Mouse (Mus musculus): ENCODE measurements around the gene Fxyd1. TPM values are rescaled to one million over a fixed set of nuclear protein-coding genes. Genes with fewer than 3 reads are reported as not detected.

Fxyd1 gene
- polyA plus RNA-seq, 1 experiment from 2014 or later: 1,042 TPM

DNA sequence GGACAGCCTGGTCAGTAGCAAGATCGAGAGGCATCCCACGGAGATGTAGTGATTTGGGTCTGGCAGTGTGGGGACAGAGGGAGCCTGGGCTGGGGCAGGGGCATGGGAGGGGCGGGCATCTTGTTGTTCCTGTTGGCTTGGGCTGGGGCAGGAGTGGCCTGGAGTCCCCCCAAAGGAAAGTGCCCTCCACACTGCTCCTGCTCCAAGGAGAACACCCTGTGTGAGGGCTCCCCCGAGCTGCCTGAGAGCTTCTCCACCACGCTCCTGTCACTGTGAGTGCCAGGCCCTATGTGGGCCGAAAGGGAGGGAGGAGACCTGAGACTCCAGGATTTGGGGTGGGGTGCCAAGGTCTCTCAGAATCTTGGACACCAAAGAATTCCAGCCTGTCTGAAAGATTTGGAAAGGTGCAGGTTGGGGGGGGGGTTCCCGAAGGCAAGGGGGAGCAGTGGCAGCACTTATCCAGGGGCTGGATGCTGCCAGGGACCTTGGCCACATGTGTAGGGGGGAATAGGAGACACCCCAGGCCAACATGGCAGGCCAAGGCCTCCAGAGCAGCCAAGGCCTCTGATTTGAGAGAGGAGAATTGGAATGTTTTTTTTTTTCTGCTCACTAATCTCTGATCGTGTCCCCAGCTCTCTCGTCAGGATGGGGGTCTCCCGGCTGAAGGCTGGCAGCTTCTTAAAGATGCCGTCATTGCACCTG is 3.1 kb upstream of the Fxyd1 start:
- no peak overlapping the region for H3K27ac ChIP-seq (replicated peaks)
- no peak for ATAC-seq (ENCODE audit: extremely low read depth, insufficient number of reproducible peaks, low FRiP score, low TSS enrichment)
- H3K9me3 ChIP-seq: no peaks in the 10 kb centered on the region
- no peak overlapping the region for H3K9ac ChIP-seq
- no peak overlapping the region for H3K4me2 ChIP-seq
- no peak overlapping the region for H3K4me3 ChIP-seq
- H3K4me1 ChIP-seq: peaks cover 17% of the 10 kb centered on the region
- H3K36me3 ChIP-seq: no peaks in the 10 kb centered on the region
- 66% methylated on average over 11 of the region's 11 CpGs for WGBS
- H3K27me3 ChIP-seq (replicated peaks): 0 out of 2 replicates have a peak, but pooled peaks cover 7% of the 10 kb centered on the region

- no peak for ATAC-seq (ENCODE audit: extremely low read depth, insufficient number of reproducible peaks, low FRiP score, low TSS enrichment)
- WGBS: 2% methylated on average over 2 of the region's 2 CpGs
Observed at GRCm38 (mm10) chr7:31059108-31059507, 2.1 kb upstream of the Fxyd1 start, which contains the start of gene Lgi4. Gene Lgi4, plus strand, starts transcription at chr7:31059342.

GRCm38 (mm10) chr7:31058211-31058610 is 1.2 kb upstream of the Fxyd1 start:
- no peak overlapping the region for H3K27ac ChIP-seq (replicated peaks)
- H3K9ac ChIP-seq: no peak overlapping the region
- H3K4me2 ChIP-seq: no peak overlapping the region
- no peak for ATAC-seq (ENCODE audit: extremely low read depth, insufficient number of reproducible peaks, low FRiP score, low TSS enrichment)
- H3K36me3 ChIP-seq: no peaks in the 10 kb centered on the region
- no peak overlapping the region for H3K4me3 ChIP-seq
- peaks cover 36% of the 10 kb centered on the region for H3K4me1 ChIP-seq
- H3K27me3 ChIP-seq (replicated peaks): peaks cover 3% of the 10 kb centered on the region; the same call in 1 of the 2 replicates
- no peaks in the 10 kb centered on the region for H3K9me3 ChIP-seq
- 82% methylated on average over 6 of the region's 6 CpGs for WGBS

More at GRCm38 (mm10) chr7:31059108-31059507, 2.1 kb upstream of the Fxyd1 start, which contains the start of gene Lgi4:
- Histone ChIP-seq H3K4me2 (no peak within 1 kb of the TSS), H3K27me3 (replicated peaks) (no peaks in the 10 kb centered on the region), H3K9me3 (no peaks in the 10 kb centered on the region), H3K9ac (no peak within 1 kb of the TSS), H3K36me3 (no peaks in the 10 kb centered on the region), H3K4me1 (peaks cover 27% of the 10 kb centered on the region), H3K4me3 (no peak within 1 kb of the TSS), H3K27ac (replicated peaks) (no peak within 1 kb of the TSS)

GRCm38 (mm10) chr7:31057730-31058129 is 731 bp upstream of the Fxyd1 start:
- H3K36me3 ChIP-seq: no peaks in the 10 kb centered on the region
- peaks cover 40% of the 10 kb centered on the region for H3K4me1 ChIP-seq
- ATAC-seq (ENCODE audit: extremely low read depth, insufficient number of reproducible peaks, low FRiP score, low TSS enrichment): no peak
- H3K9me3 ChIP-seq: no peaks in the 10 kb centered on the region
- peaks cover 8% of the 10 kb centered on the region for H3K27me3 ChIP-seq (replicated peaks)
- no peak overlapping the region for H3K4me2 ChIP-seq
- 65% methylated on average over 5 of the region's 5 CpGs for WGBS
- no peak overlapping the region for H3K27ac ChIP-seq (replicated peaks)
- no peak overlapping the region for H3K9ac ChIP-seq
- no peak overlapping the region for H3K4me3 ChIP-seq

- no peak for ATAC-seq (ENCODE audit: extremely low read depth, insufficient number of reproducible peaks, low FRiP score, low TSS enrichment)
- Histone ChIP-seq H3K9ac (peak overlapping the region; percentile 82; the same call in 1 of the 2 replicates), H3K27ac (replicated peaks) (peak overlapping the region; percentile 94), H3K27me3 (replicated peaks) (peaks cover 20% of the 10 kb centered on the region), H3K4me1 (peaks cover 53% of the 10 kb centered on the region), H3K36me3 (no peaks in the 10 kb centered on the region), H3K9me3 (no peaks in the 10 kb centered on the region), H3K4me2 (no peak overlapping the region), H3K4me3 (no peak overlapping the region)
- WGBS: 72% methylated on average over 7 of the region's 7 CpGs
Observed at GRCm38 (mm10) chr7:31056448-31056847, 551 bp downstream of the Fxyd1 start.

DNA sequence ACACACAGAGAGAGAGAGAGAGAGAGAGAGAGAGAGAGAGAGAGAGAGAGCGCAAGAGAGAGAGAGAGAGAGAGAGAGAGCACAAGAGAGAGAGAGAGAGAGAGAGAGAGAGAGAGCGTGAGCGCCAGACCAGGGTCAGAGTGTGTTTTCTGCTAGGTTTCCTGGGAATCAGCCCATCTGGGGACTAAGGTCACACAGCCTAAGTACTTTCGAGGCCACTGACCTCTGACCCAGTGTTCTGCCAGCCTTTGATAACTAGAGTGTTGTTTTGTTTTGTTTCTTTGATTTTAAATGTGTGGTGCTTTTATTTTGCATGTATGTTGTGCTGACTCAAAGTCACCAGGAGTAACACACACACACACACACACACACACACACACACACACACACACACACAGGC is 1.1 kb downstream of the Fxyd1 start:
- Histone ChIP-seq H3K9me3 (no peaks in the 10 kb centered on the region), H3K9ac (peak overlapping the region; percentile 82), H3K27ac (replicated peaks) (peak overlapping the region; percentile 94), H3K27me3 (replicated peaks) (peaks cover 26% of the 10 kb centered on the region), H3K4me3 (no peak overlapping the region), H3K36me3 (no peaks in the 10 kb centered on the region), H3K4me2 (peak overlapping the region; percentile 69), H3K4me1 (peaks cover 59% of the 10 kb centered on the region)
- WGBS: 27% methylated on average over 3 of the region's 4 CpGs
- no peak for ATAC-seq (ENCODE audit: extremely low read depth, insufficient number of reproducible peaks, low FRiP score, low TSS enrichment)

- WGBS: 11% methylated on average over 10 of the region's 10 CpGs
- Histone ChIP-seq H3K9me3 (no peaks in the 10 kb centered on the region), H3K4me2 (peak overlapping the region; percentile 69), H3K27ac (replicated peaks) (peak overlapping the region; percentile 94), H3K9ac (peak overlapping the region; percentile 82), H3K27me3 (replicated peaks) (peaks cover 31% of the 10 kb centered on the region), H3K4me1 (peaks cover 63% of the 10 kb centered on the region), H3K4me3 (peak overlapping the region; percentile 53), H3K36me3 (no peaks in the 10 kb centered on the region)
- ATAC-seq (ENCODE audit: extremely low read depth, insufficient number of reproducible peaks, low FRiP score, low TSS enrichment): peak; percentile 69
Observed at GRCm38 (mm10) chr7:31055354-31055824, 1.6 kb downstream of the Fxyd1 start.

DNA sequence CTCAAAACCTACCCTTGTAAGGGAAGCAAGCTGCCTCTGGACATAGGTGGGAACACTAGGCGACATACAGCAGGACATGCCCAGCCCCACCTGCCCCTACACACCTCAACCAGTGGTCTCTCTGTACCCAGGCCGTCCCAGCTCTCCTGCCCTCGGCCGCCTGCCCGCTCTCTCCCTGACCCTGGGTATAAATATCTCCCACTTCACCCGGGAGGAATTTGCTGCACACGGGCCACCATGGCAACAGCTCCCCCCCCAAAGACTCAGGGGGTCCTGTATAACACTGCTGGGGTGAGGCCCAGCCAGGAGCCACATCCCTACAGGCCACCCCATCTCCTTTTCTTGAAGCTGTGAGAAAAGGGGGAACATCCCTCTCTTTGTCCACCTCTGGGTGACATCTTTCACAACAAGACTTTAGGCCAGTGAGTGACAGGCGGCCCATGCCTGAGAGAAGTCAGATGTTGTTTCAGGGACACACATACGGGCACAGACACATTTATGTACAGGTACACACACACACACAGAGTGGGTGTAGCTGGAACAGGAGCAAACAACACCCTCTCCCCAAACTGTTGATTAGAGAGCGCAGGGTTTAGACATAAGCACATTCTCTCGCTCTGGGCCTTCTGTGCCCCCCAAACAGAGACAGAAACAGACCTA is 2.2 kb downstream of the Fxyd1 start:
- Histone ChIP-seq H3K4me2 (peak overlapping the region; percentile 69), H3K36me3 (no peaks in the 10 kb centered on the region), H3K4me3 (peak overlapping the region; percentile 53), H3K27ac (replicated peaks) (peak overlapping the region; percentile 94), H3K27me3 (replicated peaks) (peaks cover 37% of the 10 kb centered on the region), H3K9ac (peak overlapping the region; percentile 82), H3K9me3 (no peaks in the 10 kb centered on the region), H3K4me1 (peaks cover 69% of the 10 kb centered on the region)
- ATAC-seq (ENCODE audit: extremely low read depth, insufficient number of reproducible peaks, low FRiP score, low TSS enrichment): peak; percentile 16; the same call in 1 of the 2 replicates
- 21% methylated on average over 11 of the region's 11 CpGs for WGBS

- peaks cover 45% of the 10 kb centered on the region for H3K27me3 ChIP-seq (replicated peaks)
- peak overlapping the region; percentile 82 for H3K9ac ChIP-seq
- WGBS: 14% methylated on average over 10 of the region's 10 CpGs
- ATAC-seq (ENCODE audit: extremely low read depth, insufficient number of reproducible peaks, low FRiP score, low TSS enrichment): no peak
- H3K36me3 ChIP-seq: no peaks in the 10 kb centered on the region
- H3K27ac ChIP-seq (replicated peaks): peak overlapping the region; percentile 94
- peaks cover 72% of the 10 kb centered on the region for H3K4me1 ChIP-seq
- peak overlapping the region; percentile 69 for H3K4me2 ChIP-seq
- H3K4me3 ChIP-seq: peak overlapping the region; percentile 53
- no peaks in the 10 kb centered on the region for H3K9me3 ChIP-seq
Observed at GRCm38 (mm10) chr7:31053882-31054447, 3.0 kb downstream of the Fxyd1 start.

DNA sequence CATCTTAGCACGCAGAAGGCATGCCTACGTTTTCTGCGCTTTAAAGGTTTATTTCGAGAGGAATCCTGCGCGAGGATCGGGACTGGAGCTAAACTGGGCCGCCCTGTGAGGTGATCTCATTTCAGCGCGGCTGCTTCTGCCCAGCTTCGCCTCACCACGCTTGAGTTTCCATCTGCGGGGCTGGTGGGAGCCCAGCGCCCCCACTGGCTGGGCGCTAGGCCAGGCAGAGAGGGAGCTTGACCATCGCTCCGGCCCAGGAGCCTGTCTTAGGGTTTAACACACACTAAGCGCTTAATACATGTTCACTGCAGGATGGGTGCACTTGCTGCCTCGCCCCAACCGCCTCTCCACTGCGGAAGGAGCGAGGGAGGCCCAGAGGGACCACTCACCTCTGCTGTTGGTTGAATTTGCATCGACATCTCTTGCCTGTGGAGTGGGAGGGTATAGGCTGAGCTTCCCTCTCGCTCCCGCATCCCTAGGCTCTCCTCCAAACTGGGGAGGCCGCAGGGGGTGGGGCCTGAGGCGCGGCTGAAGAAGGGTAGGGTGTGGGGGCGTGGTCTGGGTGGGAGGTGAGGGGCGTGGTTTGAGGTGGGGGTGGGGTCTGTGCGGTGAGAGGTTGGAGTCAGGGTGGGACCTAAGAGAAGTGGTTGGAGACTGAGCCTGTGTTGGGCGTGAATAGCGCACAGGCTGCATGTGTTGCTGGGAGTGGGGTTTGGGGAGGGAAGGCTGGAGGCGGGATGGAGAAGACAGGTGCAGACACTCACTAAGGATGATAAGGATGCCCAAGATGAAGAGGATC is 4.2 kb downstream of the Fxyd1 start:
- no peaks in the 10 kb centered on the region for H3K36me3 ChIP-seq
- peaks cover 57% of the 10 kb centered on the region for H3K27me3 ChIP-seq (replicated peaks)
- H3K9ac ChIP-seq: peak overlapping the region; percentile 82
- H3K4me2 ChIP-seq: peak overlapping the region; percentile 69
- WGBS: 2% methylated on average over 34 of the region's 34 CpGs
- peaks cover 72% of the 10 kb centered on the region for H3K4me1 ChIP-seq
- H3K9me3 ChIP-seq: no peaks in the 10 kb centered on the region
- peak overlapping the region; percentile 94 for H3K27ac ChIP-seq (replicated peaks)
- no peak for ATAC-seq (ENCODE audit: extremely low read depth, insufficient number of reproducible peaks, low FRiP score, low TSS enrichment)
- peak overlapping the region; percentile 53 for H3K4me3 ChIP-seq

GRCm38 (mm10) chr7:31052251-31052635 is 4.8 kb downstream of the Fxyd1 start:
- Histone ChIP-seq H3K9me3 (no peaks in the 10 kb centered on the region), H3K4me3 (peak overlapping the region; percentile 53), H3K36me3 (no peaks in the 10 kb centered on the region), H3K27me3 (replicated peaks) (peaks cover 62% of the 10 kb centered on the region), H3K27ac (replicated peaks) (peak overlapping the region; percentile 94; the same call in 1 of the 2 replicates), H3K4me1 (peaks cover 72% of the 10 kb centered on the region), H3K9ac (peak overlapping the region; percentile 82), H3K4me2 (peak overlapping the region; percentile 69)
- WGBS: 9% methylated on average over 22 of the region's 22 CpGs
- no peak for ATAC-seq (ENCODE audit: extremely low read depth, insufficient number of reproducible peaks, low FRiP score, low TSS enrichment)

All from heart, embryonic 13.5 days (tissue).